Mouse (Mus musculus) hindbrain, postnatal 0 days (tissue): ENCODE measurements at regions not wholly inside any gene's neighbourhood (a gene's known extent, or its start where the extent isn't known, plus 50 kb on each side); places are given as distances from the start of the nearest gene placed in this dataset.

Experiments used
- ATAC-seq: fragments of 200-750 bp; cut with Nextera tagmentation; 2 replicates; pipeline ENCODE4 v1.8.0; 2017; ENCODE audit warnings: mild to moderate bottlenecking, moderate TSS enrichment, moderate library complexity
- DNase-seq: peaks from one replicate; pipeline ENCODE4 v3.0.0-alpha.2; 2015; ENCODE audit warnings: low spot score
- H3K27ac ChIP-seq: fragments of 300-500 bp; sonication (generic); 2 replicates; pipeline ENCODE4 v1.5.1; 2014; ENCODE audit warnings: mild to moderate bottlenecking
- H3K27me3 ChIP-seq: fragments of 300-500 bp; sonication (generic); 2 replicates; pipeline ENCODE4 v1.6.1; 2014; ENCODE audit warnings: low read length, mixed read lengths; ENCODE audit not compliant: insufficient read depth
- H3K36me3 ChIP-seq: fragments of 300-500 bp; sonication (generic); 2 replicates; pipeline ENCODE4 v1.6.1; 2014; ENCODE audit warnings: low read length, mixed read lengths; ENCODE audit not compliant: insufficient read depth
- H3K4me1 ChIP-seq: fragments of 300-500 bp; sonication (generic); 2 replicates; pipeline ENCODE4 v1.6.1; 2014; ENCODE audit warnings: antibody characterized with exemption, low read length, mixed read lengths; ENCODE audit not compliant: insufficient read depth
- H3K4me2 ChIP-seq: fragments of 300-500 bp; sonication (generic); 2 replicates; pipeline ENCODE4 v1.6.1; 2014; ENCODE audit warnings: low read depth, mild to moderate bottlenecking, low read length, moderate library complexity, mixed read lengths
- H3K4me3 ChIP-seq: fragments of 300-500 bp; sonication (generic); 2 replicates; pipeline ENCODE4 v1.5.1; 2014; ENCODE audit warnings: low read length
- H3K9ac ChIP-seq: fragments of 300-500 bp; sonication (generic); replicated peaks from 2 replicates; pipeline ENCODE4 v1.6.1; 2014; ENCODE audit warnings: mild to moderate bottlenecking, low read length, moderate library complexity, mixed read lengths
- H3K9me3 ChIP-seq: fragments of 300-500 bp; sonication (generic); 2 replicates; pipeline ENCODE4 v1.6.1; 2016; ENCODE audit warnings: low read length, mixed read lengths
- CTCF ChIP-seq: IDR thresholded peaks from 2 replicates; pipeline ENCODE4 v1.5.1; 2016; ENCODE audit warnings: antibody characterized with exemption, control low read depth, low read depth
- WGBS: fragments of 180-500 bp; shearing (Covaris S2); extraction: QIAGEN DNeasy Blood & Tissue Kit; methylation state at CpG from one replicate; pipeline ENCODE4 v1.1.7; 2014; 5-methylcytosine and 5-hydroxymethylcytosine counted together

DNA sequence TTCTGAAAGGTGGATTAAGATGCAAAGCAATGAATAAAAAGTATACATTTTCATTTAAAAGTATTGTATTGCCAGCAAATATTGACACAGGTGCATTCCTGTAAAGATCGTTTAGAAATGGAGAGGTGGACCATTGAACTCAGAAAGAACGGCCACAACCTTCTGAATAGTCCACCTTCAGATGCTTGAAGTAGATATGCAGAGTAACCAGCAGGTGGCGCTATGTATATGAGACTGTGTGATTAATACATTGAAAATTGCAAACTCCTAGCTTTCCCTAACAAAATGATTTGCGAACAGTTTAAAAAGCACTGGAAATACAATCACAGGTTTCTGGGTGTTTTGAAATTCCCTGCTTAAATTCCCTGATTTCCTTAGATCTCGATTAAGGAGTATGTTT lies 112.2 kb downstream of the 4933402N22Rik start:
- Histone ChIP-seq H3K9me3 (no peaks in the 10 kb centered on the region), H3K27ac (no peak overlapping the region), H3K36me3 (no peaks in the 10 kb centered on the region), H3K4me3 (no peak overlapping the region), H3K4me1 (no peaks in the 10 kb centered on the region), H3K9ac (no peak overlapping the region), H3K4me2 (no peak overlapping the region), H3K27me3 (no peaks in the 10 kb centered on the region)
- 18% methylated on average over 5 of the region's 5 CpGs for WGBS
- ATAC-seq: peak; percentile 78
- peak; percentile 85 for DNase-seq
- peak; percentile 86 for TF ChIP-seq CTCF

- no peak for DNase-seq
- Histone ChIP-seq H3K4me3 (no peak overlapping the region), H3K9me3 (peaks cover 3% of the 10 kb centered on the region; the same call in 1 of the 2 replicates), H3K9ac (no peak overlapping the region), H3K27ac (no peak overlapping the region), H3K36me3 (no peaks in the 10 kb centered on the region), H3K27me3 (no peaks in the 10 kb centered on the region), H3K4me1 (no peaks in the 10 kb centered on the region), H3K4me2 (no peak overlapping the region)
- TF ChIP-seq CTCF: no peak
- 76% methylated on average over 1 of the region's 1 CpGs for WGBS
- no peak for ATAC-seq
Observed at GRCm38 (mm10) chr5:12049806-12050205, 132.0 kb downstream of the 4933402N22Rik start.

DNA sequence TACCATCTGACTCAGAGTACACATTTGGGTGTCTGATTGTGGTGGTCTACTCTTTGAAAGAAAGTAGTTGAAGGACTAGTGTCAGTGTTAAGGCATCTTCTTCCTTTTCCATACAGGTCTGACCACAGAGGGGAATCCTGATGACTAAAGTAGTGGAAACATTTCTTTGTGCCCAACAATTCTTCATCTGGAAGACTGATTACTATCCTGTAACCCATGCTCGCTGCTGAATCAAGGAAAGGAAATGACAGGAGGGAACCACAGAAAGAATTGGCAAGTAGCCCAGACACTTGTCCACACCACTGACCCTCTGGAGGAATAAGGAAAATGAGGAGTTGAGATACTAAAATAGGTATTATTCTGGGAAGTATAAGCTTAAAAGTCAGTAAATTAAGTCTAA lies 162.3 kb downstream of the 4933402N22Rik start:
- H3K4me2 ChIP-seq: no peak overlapping the region
- no peak overlapping the region for H3K9ac ChIP-seq
- no peak for TF ChIP-seq CTCF
- no peak overlapping the region for H3K4me3 ChIP-seq
- no peaks in the 10 kb centered on the region for H3K4me1 ChIP-seq
- no peak for ATAC-seq
- no peaks in the 10 kb centered on the region for H3K36me3 ChIP-seq
- H3K27ac ChIP-seq: no peak overlapping the region
- 44% methylated on average over 1 of the region's 1 CpGs for WGBS
- DNase-seq: no peak
- H3K27me3 ChIP-seq: no peaks in the 10 kb centered on the region
- no peaks in the 10 kb centered on the region for H3K9me3 ChIP-seq

GRCm38 (mm10) chr5:12093680-12094079 lies 175.8 kb downstream of the 4933402N22Rik start:
- WGBS: 91% methylated on average over 1 of the region's 1 CpGs
- no peaks in the 10 kb centered on the region for H3K27me3 ChIP-seq
- no peak overlapping the region for H3K9ac ChIP-seq
- H3K4me2 ChIP-seq: no peak overlapping the region
- H3K27ac ChIP-seq: no peak overlapping the region
- DNase-seq (no peak), ATAC-seq (no peak)
- H3K4me1 ChIP-seq: no peaks in the 10 kb centered on the region
- no peak overlapping the region for H3K4me3 ChIP-seq
- no peaks in the 10 kb centered on the region for H3K36me3 ChIP-seq
- TF ChIP-seq CTCF: no peak
- H3K9me3 ChIP-seq: no peaks in the 10 kb centered on the region

DNA sequence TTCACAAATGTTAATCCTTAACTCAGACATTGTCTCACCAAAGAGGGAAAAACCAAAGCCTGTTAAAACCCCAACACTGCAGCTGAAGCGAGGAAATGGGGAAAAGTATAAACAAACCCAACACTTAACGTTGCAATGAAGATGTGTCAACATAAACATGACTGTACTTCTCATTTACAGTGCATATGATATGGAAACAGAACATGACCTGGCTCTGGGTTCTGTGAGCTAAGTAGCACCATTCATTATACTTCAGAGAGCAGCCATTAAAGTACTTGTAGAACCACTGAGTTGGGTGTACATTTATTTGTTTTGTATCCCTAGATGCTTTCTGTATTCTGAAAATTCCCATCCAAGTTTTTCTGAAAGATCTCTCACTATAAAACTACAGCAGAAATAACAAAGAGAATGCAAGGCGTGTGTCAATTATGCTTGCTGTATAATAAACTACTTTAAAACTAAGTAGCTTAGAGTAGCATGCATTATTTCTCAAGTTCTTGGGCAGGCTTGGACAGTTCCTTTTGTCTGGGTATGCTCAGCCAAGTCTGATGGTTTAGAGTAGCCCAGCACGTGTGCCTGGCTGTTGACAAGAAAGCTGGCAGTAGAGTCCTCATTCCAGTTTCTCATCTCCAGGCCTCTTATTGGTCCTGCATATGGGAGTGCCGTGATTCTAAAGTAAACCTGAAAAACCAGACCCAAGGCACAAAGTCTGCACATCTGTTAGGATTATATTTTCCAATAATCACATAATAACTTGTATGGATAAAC lies 198.9 kb downstream of the 4933402N22Rik start:
- no peak for TF ChIP-seq CTCF
- 74% methylated on average over 5 of the region's 5 CpGs for WGBS
- H3K27ac ChIP-seq: no peak overlapping the region

DNA sequence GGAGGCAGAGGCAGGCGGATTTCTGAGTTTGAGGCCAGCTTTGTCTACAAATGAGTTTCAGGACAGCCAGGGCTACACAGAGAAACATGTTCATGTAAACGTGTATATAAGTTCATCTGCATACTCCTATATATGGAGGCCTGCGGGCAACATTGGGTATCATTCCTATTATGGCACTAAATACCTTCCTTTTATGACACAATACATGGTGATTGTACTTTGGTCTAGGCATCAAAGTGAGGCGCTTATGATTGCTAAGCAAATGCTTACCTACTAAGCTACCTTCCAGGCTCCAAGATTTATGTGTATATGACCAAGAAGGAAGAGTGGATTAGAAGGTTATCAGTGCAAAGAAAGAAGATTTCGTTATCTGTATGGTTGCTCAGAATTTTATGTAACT lies 207.1 kb downstream of the 4933402N22Rik start:
- H3K9ac ChIP-seq: no peak overlapping the region
- H3K27ac ChIP-seq: no peak overlapping the region
- no peaks in the 10 kb centered on the region for H3K4me1 ChIP-seq
- no peak for TF ChIP-seq CTCF
- H3K4me2 ChIP-seq: no peak overlapping the region
- WGBS: 90% methylated on average over 5 of the region's 5 CpGs
- H3K36me3 ChIP-seq: no peaks in the 10 kb centered on the region
- H3K4me3 ChIP-seq: no peak overlapping the region
- ATAC-seq (no peak), DNase-seq (no peak)
- no peaks in the 10 kb centered on the region for H3K27me3 ChIP-seq
- no peaks in the 10 kb centered on the region for H3K9me3 ChIP-seq

More for the DNA sequence above, 198.9 kb downstream of the 4933402N22Rik start:
- Histone ChIP-seq H3K4me3 (no peak overlapping the region), H3K27me3 (no peaks in the 10 kb centered on the region), H3K4me1 (no peaks in the 10 kb centered on the region), H3K9me3 (no peaks in the 10 kb centered on the region), H3K4me2 (no peak overlapping the region), H3K9ac (no peak overlapping the region), H3K36me3 (no peaks in the 10 kb centered on the region)
- ATAC-seq (no peak), DNase-seq (no peak)

DNA sequence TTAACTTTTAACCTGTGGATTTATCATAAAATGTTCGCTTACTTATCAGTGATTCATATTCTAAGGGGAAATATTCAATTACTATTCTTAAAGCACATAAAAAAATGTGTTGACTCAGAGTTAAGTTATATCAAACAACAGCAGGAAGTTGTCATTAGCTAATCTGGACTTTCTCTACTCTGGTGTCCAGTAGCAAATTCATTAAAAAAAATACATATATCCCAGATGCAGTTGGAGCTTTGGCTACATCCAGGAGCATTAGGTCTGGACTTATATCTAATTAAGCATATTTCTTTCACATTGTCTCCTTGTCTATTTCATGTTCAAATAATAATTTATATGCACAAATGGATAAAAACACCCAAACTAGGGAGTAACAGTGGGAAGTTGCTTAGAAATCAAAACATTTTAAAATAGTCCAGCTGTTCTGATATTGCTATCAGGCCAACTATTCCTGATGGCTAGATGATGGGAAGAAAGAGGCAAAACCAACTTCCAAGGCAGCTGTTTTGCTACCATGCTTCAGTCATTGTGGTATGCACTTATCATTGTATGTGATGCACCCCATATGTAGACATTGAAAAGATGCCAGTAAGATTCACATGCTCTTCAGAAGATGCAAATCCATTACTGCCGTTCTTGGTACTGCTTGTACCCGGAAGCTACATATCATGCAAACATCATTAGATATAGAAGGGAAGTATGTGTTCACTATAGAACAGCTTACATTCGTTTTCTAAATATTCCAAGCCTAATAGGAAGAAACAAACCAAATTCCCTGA lies 209.8 kb downstream of the 4933402N22Rik start:
- no peak overlapping the region for H3K27ac ChIP-seq
- DNase-seq (no peak), ATAC-seq (no peak)
- TF ChIP-seq CTCF: no peak
- H3K9me3 ChIP-seq: no peaks in the 10 kb centered on the region
- H3K4me3 ChIP-seq: no peak overlapping the region
- no peaks in the 10 kb centered on the region for H3K27me3 ChIP-seq
- no peaks in the 10 kb centered on the region for H3K36me3 ChIP-seq
- WGBS: 86% methylated on average over 4 of the region's 4 CpGs
- no peak overlapping the region for H3K9ac ChIP-seq
- H3K4me2 ChIP-seq: no peak overlapping the region
- H3K4me1 ChIP-seq: no peaks in the 10 kb centered on the region
